Mouse (Mus musculus) kidney, embryonic 15.5 days (tissue): ENCODE measurements around the gene Naxd. TPM values are rescaled to one million over a fixed set of nuclear protein-coding genes. Genes with fewer than 3 reads are reported as not detected.
"Not testable (repeated sequence)": the region's sequence is repeated elsewhere in the genome, so short reads cannot be mapped to it uniquely, and the experiment has no call there.

ENCODE experiments used
- ATAC-seq: fragments of 200-750 bp; cut with Nextera tagmentation; replicated peaks from 2 replicates; pipeline ENCODE4 v1.8.0; 2017; ENCODE audit warnings: moderate TSS enrichment; ENCODE audit not compliant: low FRiP score
- H3K27ac ChIP-seq: fragments of 300-500 bp; sonication (generic); 2 replicates; pipeline ENCODE4 v1.5.1; 2015; ENCODE audit warnings: mild to moderate bottlenecking, inconsistent platforms
- H3K27me3 ChIP-seq: fragments of 300-500 bp; sonication (generic); 2 replicates; pipeline ENCODE4 v1.6.1; 2015; ENCODE audit warnings: inconsistent platforms
- H3K36me3 ChIP-seq: fragments of 300-500 bp; sonication (generic); 2 replicates; pipeline ENCODE4 v1.6.1; 2015; ENCODE audit warnings: inconsistent platforms
- H3K4me1 ChIP-seq: fragments of 300-500 bp; sonication (generic); 2 replicates; pipeline ENCODE4 v1.6.1; 2015; ENCODE audit warnings: inconsistent platforms
- H3K4me2 ChIP-seq: fragments of 300-500 bp; sonication (generic); 2 replicates; pipeline ENCODE4 v1.6.1; 2015; ENCODE audit warnings: moderate library complexity, mild to moderate bottlenecking, inconsistent platforms
- H3K4me3 ChIP-seq: fragments of 300-500 bp; sonication (generic); replicated peaks from 2 replicates; pipeline ENCODE4 v1.5.1; 2015; ENCODE audit warnings: mild to moderate bottlenecking, inconsistent platforms
- H3K9ac ChIP-seq: fragments of 300-500 bp; sonication (generic); 2 replicates; pipeline ENCODE4 v1.6.1; 2015; ENCODE audit warnings: mild to moderate bottlenecking, inconsistent platforms
- H3K9me3 ChIP-seq: fragments of 300-500 bp; sonication (generic); replicated peaks from 2 replicates; pipeline ENCODE4 v1.6.1; 2016; ENCODE audit warnings: inconsistent platforms
- WGBS: fragments of 180-500 bp; shearing (Covaris S2); methylation state at CpG from one replicate; pipeline ENCODE4 v1.1.7; 2015; ENCODE audit warnings: mixed read lengths; 5-methylcytosine and 5-hydroxymethylcytosine counted together
- polyA plus RNA-seq: library from polyadenylated mRNA; unstranded; fragments of >200 nt; fragmentation: Nextera tagmentation; extraction: Ambion mirVana; gene quantifications from 2 replicates; pipeline ENCODE4 v1.2.1, GENCODE M21; 2015

Naxd gene
- polyA plus RNA-seq, 1 experiment from 2014 or later, result 121 TPM

- Histone ChIP-seq H3K36me3 (peaks cover 27% of the 10 kb centered on the region), H3K27ac (peak within 1 kb of the TSS; percentile 94), H3K4me2 (peak within 1 kb of the TSS; percentile 83), H3K9ac (peak within 1 kb of the TSS; percentile 88), H3K27me3 (no peaks in the 10 kb centered on the region), H3K9me3 (no peaks in the 10 kb centered on the region), H3K4me3 (peak within 1 kb of the TSS; percentile 83), H3K4me1 (peaks cover 24% of the 10 kb centered on the region)
- peak; percentile 83 for ATAC-seq
- under 1% methylated on average over 53 of the region's 53 CpGs for WGBS
Measured at GRCm38 (mm10) chr8:11550281-11550948, 53.1 kb downstream of the Naxd start, which contains the start of gene Cars2. Gene Cars2, minus strand, starts transcription at chr8:11550783.

- H3K9ac ChIP-seq, H3K27me3 ChIP-seq, H3K27ac ChIP-seq, H3K4me3 ChIP-seq, H3K9me3 ChIP-seq, ATAC-seq: not testable (repeated sequence)
- peaks cover 19% of the 10 kb centered on the region for H3K36me3 ChIP-seq
- peak overlapping the region; percentile 83 for H3K4me2 ChIP-seq
- H3K4me1 ChIP-seq, result peaks cover 24% of the 10 kb centered on the region
- WGBS, result 85% methylated on average over 4 of the region's 4 CpGs
Measured at GRCm38 (mm10) chr8:11551497-11551896, 54.2 kb downstream of the Naxd start.

GRCm38 (mm10) chr8:11552390-11552789 is 55.1 kb downstream of the Naxd start:
- H3K27me3 ChIP-seq, result no peaks in the 10 kb centered on the region
- no peak for ATAC-seq

GRCm38 (mm10) chr8:11554799-11555719 is 57.8 kb downstream of the Naxd start, which contains the start of gene Ing1:
Gene Ing1, plus strand, starts transcription at chr8:11555571.
- H3K36me3 ChIP-seq, result no peaks in the 10 kb centered on the region
- peak within 1 kb of the TSS; percentile 95 for H3K4me3 ChIP-seq
- H3K9ac ChIP-seq, result peak within 1 kb of the TSS; percentile 94
- H3K27me3 ChIP-seq, result no peaks in the 10 kb centered on the region
- ATAC-seq, result peak; percentile 77
- H3K4me1 ChIP-seq, result peaks cover 30% of the 10 kb centered on the region
- WGBS, result under 1% methylated on average over 52 of the region's 52 CpGs
- H3K9me3 ChIP-seq, result no peaks in the 10 kb centered on the region
- peak within 1 kb of the TSS; percentile 88 for H3K4me2 ChIP-seq
- H3K27ac ChIP-seq, result peak within 1 kb of the TSS; percentile 99

More at GRCm38 (mm10) chr8:11552390-11552789, 55.1 kb downstream of the Naxd start:
- Histone ChIP-seq H3K4me2 (no peak overlapping the region), H3K27ac (no peak overlapping the region), H3K4me1 (peaks cover 24% of the 10 kb centered on the region), H3K4me3 (no peak overlapping the region), H3K9me3 (no peaks in the 10 kb centered on the region), H3K9ac (no peak overlapping the region), H3K36me3 (peaks cover 14% of the 10 kb centered on the region)
- WGBS, result 71% methylated on average over 10 of the region's 10 CpGs

GRCm38 (mm10) chr8:11555720-11556591 is 58.6 kb downstream of the Naxd start:
- Histone ChIP-seq H3K4me3 (peak overlapping the region; percentile 95), H3K27ac (peak overlapping the region; percentile 99), H3K27me3 (no peaks in the 10 kb centered on the region), H3K4me1 (peaks cover 31% of the 10 kb centered on the region), H3K9ac (peak overlapping the region; percentile 94), H3K9me3 (no peaks in the 10 kb centered on the region), H3K36me3 (no peaks in the 10 kb centered on the region), H3K4me2 (peak overlapping the region; percentile 88)
- ATAC-seq, result peak; percentile 89
- WGBS, result under 1% methylated on average over 87 of the region's 103 CpGs

- H3K9ac ChIP-seq, result peak overlapping the region; percentile 94
- no peak for ATAC-seq
- peak overlapping the region; percentile 99 for H3K27ac ChIP-seq
- no peaks in the 10 kb centered on the region for H3K9me3 ChIP-seq
- H3K4me2 ChIP-seq, result peak overlapping the region; percentile 88
- no peaks in the 10 kb centered on the region for H3K27me3 ChIP-seq
- H3K4me3 ChIP-seq, result peak overlapping the region; percentile 95
- H3K36me3 ChIP-seq, result peaks cover 8% of the 10 kb centered on the region
- H3K4me1 ChIP-seq, result peaks cover 28% of the 10 kb centered on the region
- WGBS, result under 1% methylated on average over 69 of the region's 85 CpGs
Measured at GRCm38 (mm10) chr8:11556691-11557423, 59.6 kb downstream of the Naxd start.

- peak; percentile 0; the same call in 1 of the 2 replicates for ATAC-seq
- Histone ChIP-seq H3K4me2 (peak overlapping the region; percentile 88), H3K36me3 (peaks cover 14% of the 10 kb centered on the region), H3K4me3 (peak overlapping the region; percentile 95), H3K9ac (peak overlapping the region; percentile 94), H3K4me1 (peaks cover 28% of the 10 kb centered on the region), H3K9me3 (no peaks in the 10 kb centered on the region), H3K27ac (peak overlapping the region; percentile 99), H3K27me3 (no peaks in the 10 kb centered on the region)
- WGBS, result under 1% methylated on average over 32 of the region's 32 CpGs
Measured at GRCm38 (mm10) chr8:11557424-11557767, 60.1 kb downstream of the Naxd start.

GRCm38 (mm10) chr8:11557768-11558629 is 60.7 kb downstream of the Naxd start:
- WGBS, result under 1% methylated on average over 67 of the region's 67 CpGs
- Histone ChIP-seq H3K4me2 (peak overlapping the region; percentile 88), H3K9ac (peak overlapping the region; percentile 94), H3K27me3 (no peaks in the 10 kb centered on the region), H3K36me3 (peaks cover 17% of the 10 kb centered on the region), H3K4me1 (peaks cover 28% of the 10 kb centered on the region), H3K9me3 (no peaks in the 10 kb centered on the region), H3K27ac (peak overlapping the region; percentile 99), H3K4me3 (peak overlapping the region; percentile 95)
- peak; percentile 85 for ATAC-seq

GRCm38 (mm10) chr8:11559511-11559910 is 62.2 kb downstream of the Naxd start:
- Histone ChIP-seq H3K4me3 (peak overlapping the region; percentile 95), H3K36me3 (peaks cover 32% of the 10 kb centered on the region), H3K9me3 (no peaks in the 10 kb centered on the region), H3K27ac (no peak overlapping the region), H3K9ac (no peak overlapping the region), H3K4me1 (peaks cover 20% of the 10 kb centered on the region), H3K4me2 (peak overlapping the region; percentile 88), H3K27me3 (no peaks in the 10 kb centered on the region)
- WGBS, result 57% methylated on average over 3 of the region's 3 CpGs
- ATAC-seq, result no peak

- no peak overlapping the region for H3K4me3 ChIP-seq
- no peaks in the 10 kb centered on the region for H3K27me3 ChIP-seq
- H3K27ac ChIP-seq, result no peak overlapping the region
- H3K4me1 ChIP-seq, result peaks cover 17% of the 10 kb centered on the region
- no peak overlapping the region for H3K9ac ChIP-seq
- 66% methylated on average over 9 of the region's 9 CpGs for WGBS
- no peak for ATAC-seq
- peaks cover 39% of the 10 kb centered on the region for H3K36me3 ChIP-seq
- H3K9me3 ChIP-seq, result no peaks in the 10 kb centered on the region
- no peak overlapping the region for H3K4me2 ChIP-seq
Measured at GRCm38 (mm10) chr8:11560220-11560619, 62.9 kb downstream of the Naxd start.
